In the genomic region with DNA sequence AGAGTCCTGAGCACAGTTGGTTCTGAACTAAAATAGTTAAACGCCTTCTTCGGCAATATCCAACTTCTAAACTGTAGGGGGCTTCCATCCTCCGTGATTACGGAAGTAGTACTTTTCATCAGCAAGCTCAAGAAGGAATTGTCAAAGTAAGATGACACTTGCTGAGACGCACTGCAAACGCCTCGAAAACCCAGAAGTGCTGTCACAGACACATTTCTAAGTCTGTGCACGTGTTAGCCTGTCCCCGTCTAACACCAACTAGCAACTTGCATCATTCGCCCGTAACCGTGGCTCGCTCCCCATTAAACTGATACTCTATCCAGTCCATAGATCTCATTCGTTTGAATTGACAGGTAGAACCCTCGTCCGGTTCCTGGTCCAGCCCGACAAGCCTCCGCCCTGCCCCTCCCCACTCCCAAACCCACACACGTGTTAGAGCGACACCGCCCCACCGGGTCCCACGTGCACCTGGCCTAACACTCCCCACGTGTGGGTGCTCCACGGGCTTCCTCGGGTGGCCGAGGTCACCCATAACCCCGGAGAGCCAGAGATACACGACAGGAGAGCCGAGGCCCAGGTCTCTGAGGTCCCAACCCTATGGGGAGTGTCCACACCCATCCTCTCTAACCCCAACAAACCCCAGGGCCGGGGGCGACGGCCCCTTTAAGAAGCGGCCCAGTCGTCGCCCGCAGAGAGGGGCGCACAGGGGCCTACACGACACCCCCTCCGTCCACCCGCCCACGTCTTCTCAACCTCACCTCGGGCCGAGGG, we compare ENCODE assay signal across 8 mouse cellular contexts. TPM values are rescaled to one million over a fixed set of nuclear protein-coding genes. Genes with fewer than 3 reads are reported as not detected.
DNase-seq lines count a peak whose midpoint lies in the region; ATAC-seq and TF ChIP-seq lines count a peak whose summit lies in the region.

No protein-coding gene starts in this region.

- WGBS in forebrain, embryonic 11.5 days: under 1% methylated on average over 41 of the region's 44 CpGs
- WGBS in heart, embryonic 16.5 days: 1% methylated on average over 42 of the region's 44 CpGs
- WGBS in liver, embryonic 13.5 days (ENCODE audit: insufficient replicate concordance): under 1% methylated on average over 35 of the region's 44 CpGs
- under 1% methylated on average over 34 of the region's 44 CpGs for WGBS in stomach, postnatal 0 days

- TF ChIP-seq POLR2A in ES-Bruce4 (IDR thresholded peaks at IDR 0.05; ENCODE audit: insufficient read depth, low read length): no peak

- peak overlapping the region; percentile 98 for H3K9ac ChIP-seq in ES-Bruce4 (ENCODE audit: low read depth, poor library complexity, severe bottlenecking)
- peak overlapping the region; percentile 99 for H3K9ac ChIP-seq in forebrain, embryonic 11.5 days (ENCODE audit: low read length)
- peak overlapping the region; percentile 100 for H3K9ac ChIP-seq in heart, embryonic 16.5 days (ENCODE audit: low read length)
- peak overlapping the region; percentile 93 for H3K9ac ChIP-seq in liver, embryonic 13.5 days
- peak overlapping the region; percentile 100 for H3K9ac ChIP-seq in stomach, postnatal 0 days (ENCODE audit: low read length)

- peaks cover 4% of the 10 kb centered on the region for H3K36me3 ChIP-seq in ES-Bruce4 (ENCODE audit: control insufficient read depth, insufficient read depth, low read length, poor library complexity, severe bottlenecking)
- no peaks in the 10 kb centered on the region; the same call in 1 of the 2 replicates for H3K36me3 ChIP-seq in forebrain, embryonic 11.5 days (ENCODE audit: control insufficient read depth, insufficient read depth, low read length)
- H3K36me3 ChIP-seq in heart, embryonic 16.5 days (ENCODE audit: control insufficient read depth, insufficient read depth): 0 out of 2 replicates have a peak, but pooled peaks cover 2% of the 10 kb centered on the region
- H3K36me3 ChIP-seq in liver, embryonic 13.5 days: peaks cover 11% of the 10 kb centered on the region; the same call in 1 of the 2 replicates
- H3K36me3 ChIP-seq in stomach, postnatal 0 days (ENCODE audit: control insufficient read depth, insufficient read depth, low read length): 0 out of 2 replicates have a peak, but pooled peaks cover 2% of the 10 kb centered on the region

- TF ChIP-seq EP300 in ES-Bruce4 (IDR thresholded peaks at IDR 0.05; ENCODE audit: insufficient read depth, low read depth, low read length): 0 out of 2 replicates have a peak, but pooled peaks have one; percentile 19
- no peak for TF ChIP-seq EP300 in stomach, postnatal 0 days (optimal IDR thresholded peaks at IDR 0.05)

- peak; percentile 85 for ATAC-seq in forebrain, embryonic 11.5 days (replicated peaks; ENCODE audit: low FRiP score)
- ATAC-seq in heart, embryonic 16.5 days (replicated peaks; ENCODE audit: extremely low read depth, insufficient read depth, low FRiP score): peak; percentile 70
- peak; percentile 28 for ATAC-seq in liver, embryonic 13.5 days (ENCODE audit: low read depth)
- peak; percentile 63 for ATAC-seq in stomach, postnatal 0 days (ENCODE audit: low FRiP score, low TSS enrichment)

- peak; percentile 41 for DNase-seq in c-Kit-positive CD71-positive TER-119-negative erythroid progenitor cells, embryonic 14.5 days (ENCODE audit: low read depth)
- DNase-seq in forebrain, embryonic 11.5 days (ENCODE audit: low spot score): no peak
- peak; percentile 68 to 90 for DNase-seq in kidney, postnatal 25 days
- peak; percentile 67 for DNase-seq in liver, embryonic 13.5 days
- peak; percentile 59 to 76 for DNase-seq in natural killer cell, adult 2 months (ENCODE audit: low spot score in 2 of 2)
- DNase-seq in stomach, postnatal 0 days (ENCODE audit: low spot score): peak; percentile 88

- H3K9me3 ChIP-seq in ES-Bruce4 (replicated peaks; ENCODE audit: control insufficient read depth, insufficient read depth, low read length, poor library complexity, severe bottlenecking): no peaks in the 10 kb centered on the region
- no peaks in the 10 kb centered on the region for H3K9me3 ChIP-seq in forebrain, embryonic 11.5 days (ENCODE audit: control insufficient read depth, low read length)
- H3K9me3 ChIP-seq in heart, embryonic 16.5 days (replicated peaks; ENCODE audit: control insufficient read depth, low read length): no peaks in the 10 kb centered on the region
- H3K9me3 ChIP-seq in liver, embryonic 13.5 days (replicated peaks): no peaks in the 10 kb centered on the region
- H3K9me3 ChIP-seq in stomach, postnatal 0 days (ENCODE audit: control insufficient read depth, low read length): no peaks in the 10 kb centered on the region

- H3K4me1 ChIP-seq in ES-Bruce4 (ENCODE audit: control insufficient read depth, insufficient read depth, low read length): peaks cover 2% of the 10 kb centered on the region
- peaks cover 2% of the 10 kb centered on the region; the same call in 1 of the 2 replicates for H3K4me1 ChIP-seq in forebrain, embryonic 11.5 days (replicated peaks; ENCODE audit: control insufficient read depth, insufficient read depth, low read length)
- H3K4me1 ChIP-seq in heart, embryonic 16.5 days (ENCODE audit: control insufficient read depth, insufficient read depth, low read length): peaks cover 28% of the 10 kb centered on the region
- H3K4me1 ChIP-seq in liver, embryonic 13.5 days (replicated peaks): peaks cover 43% of the 10 kb centered on the region
- H3K4me1 ChIP-seq in stomach, postnatal 0 days (replicated peaks; ENCODE audit: control insufficient read depth, insufficient read depth): no peaks in the 10 kb centered on the region

- H3K27ac ChIP-seq in ES-Bruce4 (ENCODE audit: insufficient read depth, low read length): peak overlapping the region; percentile 62
- peak overlapping the region; percentile 94 for H3K27ac ChIP-seq in forebrain, embryonic 11.5 days (ENCODE audit: low read depth, low read length)
- H3K27ac ChIP-seq in heart, embryonic 16.5 days (ENCODE audit: low read length): peak overlapping the region; percentile 99
- peak overlapping the region; percentile 99 for H3K27ac ChIP-seq in liver, embryonic 13.5 days
- H3K27ac ChIP-seq in stomach, postnatal 0 days (replicated peaks): peak overlapping the region; percentile 100

- TF ChIP-seq CTCF in ES-Bruce4 (IDR thresholded peaks at IDR 0.05; ENCODE audit: low read depth, low read length): no peak
- peak; percentile 54 for TF ChIP-seq CTCF in stomach, postnatal 0 days (IDR thresholded peaks at IDR 0.05; ENCODE audit: low read depth)

- H3K4me2 ChIP-seq in forebrain, embryonic 11.5 days (ENCODE audit: low read depth, low read length, severe bottlenecking): peak overlapping the region; percentile 85
- peak overlapping the region; percentile 76 for H3K4me2 ChIP-seq in heart, embryonic 16.5 days (ENCODE audit: low read depth, low read length)
- peak overlapping the region; percentile 92 for H3K4me2 ChIP-seq in liver, embryonic 13.5 days
- H3K4me2 ChIP-seq in stomach, postnatal 0 days (replicated peaks; ENCODE audit: low read depth): peak overlapping the region; percentile 77

- H3K27me3 ChIP-seq in ES-Bruce4 (ENCODE audit: control insufficient read depth, insufficient read depth, low read length, poor library complexity, severe bottlenecking): no peaks in the 10 kb centered on the region
- H3K27me3 ChIP-seq in forebrain, embryonic 11.5 days (ENCODE audit: control insufficient read depth, insufficient read depth, low read length): no peaks in the 10 kb centered on the region
- H3K27me3 ChIP-seq in heart, embryonic 16.5 days (ENCODE audit: control insufficient read depth, insufficient read depth, low read length): no peaks in the 10 kb centered on the region
- no peaks in the 10 kb centered on the region for H3K27me3 ChIP-seq in liver, embryonic 13.5 days
- no peaks in the 10 kb centered on the region for H3K27me3 ChIP-seq in stomach, postnatal 0 days (ENCODE audit: control insufficient read depth, insufficient read depth, low read length)

- H3K4me3 ChIP-seq in ES-Bruce4 (ENCODE audit: low read depth, low read length): peak overlapping the region; percentile 89
- H3K4me3 ChIP-seq in forebrain, embryonic 11.5 days (ENCODE audit: low read depth, low read length): peak overlapping the region; percentile 95
- peak overlapping the region; percentile 95 for H3K4me3 ChIP-seq in heart, embryonic 16.5 days (ENCODE audit: low read length)
- H3K4me3 ChIP-seq in liver, embryonic 13.5 days (replicated peaks): peak overlapping the region; percentile 87
- H3K4me3 ChIP-seq in stomach, postnatal 0 days (ENCODE audit: low read depth, low read length): peak overlapping the region; percentile 89

RNA-seq across cellular contexts. Expression of a gene that starts 0.7 kb away (rescaled TPM):
- 27.8 and 28.0 TPM in 2 replicates for polyA plus RNA-seq in ES-Bruce4 (2011; ENCODE audit: insufficient read depth, insufficient read length, low read depth, missing spikeins)
- polyA plus RNA-seq in forebrain, embryonic 11.5 days (2014; fragmentation: Nextera tagmentation; extraction: Ambion mirVana): 6.2 and 6.5 TPM in 2 replicates
- polyA plus RNA-seq in heart, embryonic 16.5 days (2015; fragmentation: Nextera tagmentation; extraction: Ambion mirVana): 2.5 and 3.0 TPM in 2 replicates
- 2.0 TPM in 2 replicates for polyA plus RNA-seq in liver, embryonic 13.5 days (2015; fragmentation: Nextera tagmentation; extraction: Ambion mirVana)
- 1.9 and 2.0 TPM in 2 replicates for polyA plus RNA-seq in stomach, postnatal 0 days (2015; fragmentation: Nextera tagmentation; extraction: Ambion mirVana)

Comparison
In these comparisons a context has a peak if more than half of its experiments do, and no peak if none do; other contexts are left out.
1. ATAC-seq: peak in every context shown above with its lines; median percentile 85 in forebrain, embryonic 11.5 days; 70 in heart, embryonic 16.5 days; 63 in stomach, postnatal 0 days; 28 in liver, embryonic 13.5 days.